Mouse (Mus musculus) lung, embryonic 14.5 days (tissue): ENCODE measurements around the gene Slc25a13. TPM values are rescaled to one million over a fixed set of nuclear protein-coding genes. Genes with fewer than 3 reads are reported as not detected.

Experiments
- ATAC-seq: fragments of 200-750 bp; cut with Nextera tagmentation; 2 replicates; pipeline ENCODE4 v1.8.0; 2017; ENCODE audit warnings: mild to moderate bottlenecking, moderate TSS enrichment, moderate library complexity; ENCODE audit not compliant: insufficient read depth
- DNase-seq: peaks from one replicate; pipeline ENCODE4 v3.0.0-alpha.2; 2015
- H3K27ac ChIP-seq: fragments of 300-500 bp; sonication (generic); 2 replicates; pipeline ENCODE4 v1.5.1; 2014; ENCODE audit warnings: low read depth, mild to moderate bottlenecking, moderate library complexity
- H3K27me3 ChIP-seq: fragments of 300-500 bp; sonication (generic); 2 replicates; pipeline ENCODE4 v1.6.1; 2014; ENCODE audit warnings: low read length, control low read depth; ENCODE audit not compliant: insufficient read depth
- H3K36me3 ChIP-seq: fragments of 300-500 bp; sonication (generic); 2 replicates; pipeline ENCODE4 v1.6.1; 2014; ENCODE audit warnings: control low read depth; ENCODE audit not compliant: insufficient read depth
- H3K4me1 ChIP-seq: fragments of 300-500 bp; sonication (generic); 2 replicates; pipeline ENCODE4 v1.6.1; 2014; ENCODE audit warnings: antibody characterized with exemption, control low read depth; ENCODE audit not compliant: insufficient read depth
- H3K4me2 ChIP-seq: fragments of 300-500 bp; sonication (generic); 2 replicates; pipeline ENCODE4 v1.6.1; 2014; ENCODE audit warnings: mild to moderate bottlenecking
- H3K4me3 ChIP-seq: fragments of 300-500 bp; sonication (generic); 2 replicates; pipeline ENCODE4 v1.5.1; 2014; ENCODE audit warnings: low read depth, low read length
- H3K9ac ChIP-seq: fragments of 300-500 bp; sonication (generic); 2 replicates; pipeline ENCODE4 v1.6.1; 2014
- H3K9me3 ChIP-seq: fragments of 300-500 bp; sonication (generic); 2 replicates; pipeline ENCODE4 v1.6.1; 2016; ENCODE audit warnings: low read depth, low read length, control low read depth
- CTCF ChIP-seq: IDR thresholded peaks from 2 replicates; pipeline ENCODE4 v1.5.1; 2016; ENCODE audit warnings: antibody characterized with exemption, low read depth
- WGBS: fragments of 180-500 bp; shearing (Covaris S2); extraction: QIAGEN DNeasy Blood & Tissue Kit; methylation state at CpG from one replicate; pipeline ENCODE4 v1.1.7; 2014; 5-methylcytosine and 5-hydroxymethylcytosine counted together
- polyA plus RNA-seq: library from polyadenylated mRNA; unstranded; fragments of >200 nt; fragmentation: Nextera tagmentation; extraction: Ambion mirVana; gene quantifications from 2 replicates; pipeline ENCODE4 v1.2.1, GENCODE M21; 2014

Slc25a13 gene
- polyA plus RNA-seq, 1 experiment from 2014 or later = 33.6 TPM

- DNase-seq = no peak
- no peak for ATAC-seq
- H3K9me3 ChIP-seq = no peaks in the 10 kb centered on the region
- H3K4me3 ChIP-seq = no peak overlapping the region
- TF ChIP-seq CTCF = no peak
- WGBS = 84% methylated on average over 13 of the region's 13 CpGs
- no peaks in the 10 kb centered on the region for H3K27me3 ChIP-seq
- H3K36me3 ChIP-seq = no peaks in the 10 kb centered on the region
- no peak overlapping the region for H3K27ac ChIP-seq
- no peaks in the 10 kb centered on the region; the same call in 1 of the 2 replicates for H3K4me1 ChIP-seq
- H3K4me2 ChIP-seq = no peak overlapping the region
- no peak overlapping the region for H3K9ac ChIP-seq
Observed at GRCm38 (mm10) chr6:6193906-6194305, 23.1 kb downstream of the Slc25a13 start.

DNA sequence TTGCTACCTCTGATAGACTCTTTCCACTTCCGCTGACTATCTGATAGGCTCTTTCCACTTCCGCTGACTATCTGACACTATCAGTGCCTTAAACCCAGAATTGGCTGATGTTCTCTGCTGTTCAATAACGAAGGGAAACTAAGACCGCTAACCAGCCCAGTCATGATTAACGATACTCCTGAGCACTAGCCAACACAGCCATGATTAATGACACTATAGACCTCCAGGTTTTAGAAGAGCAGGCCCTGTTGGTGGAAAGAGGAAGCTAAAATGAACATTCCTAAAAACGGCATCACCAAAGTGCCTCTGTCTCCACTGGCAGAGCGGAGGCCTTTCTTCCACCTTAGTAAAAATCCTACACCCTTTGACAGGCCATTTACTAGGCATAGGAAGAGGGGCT lies 24.6 kb downstream of the Slc25a13 start:
- ATAC-seq (no peak), DNase-seq (no peak)
- no peaks in the 10 kb centered on the region for H3K9me3 ChIP-seq
- H3K4me1 ChIP-seq = no peaks in the 10 kb centered on the region; the same call in 1 of the 2 replicates
- H3K4me3 ChIP-seq = no peak overlapping the region
- WGBS = 66% methylated on average over 7 of the region's 7 CpGs
- no peaks in the 10 kb centered on the region for H3K36me3 ChIP-seq
- H3K4me2 ChIP-seq = no peak overlapping the region
- H3K9ac ChIP-seq = no peak overlapping the region
- H3K27ac ChIP-seq = no peak overlapping the region
- H3K27me3 ChIP-seq = no peaks in the 10 kb centered on the region
- no peak for TF ChIP-seq CTCF

GRCm38 (mm10) chr6:6191596-6192337 lies 25.2 kb downstream of the Slc25a13 start:
- no peaks in the 10 kb centered on the region for H3K36me3 ChIP-seq
- no peaks in the 10 kb centered on the region for H3K9me3 ChIP-seq
- H3K27ac ChIP-seq = no peak overlapping the region
- no peak overlapping the region for H3K4me3 ChIP-seq
- TF ChIP-seq CTCF = no peak
- WGBS = 81% methylated on average over 8 of the region's 8 CpGs
- H3K9ac ChIP-seq = no peak overlapping the region
- ATAC-seq = no peak
- no peak overlapping the region for H3K4me2 ChIP-seq
- no peaks in the 10 kb centered on the region; the same call in 1 of the 2 replicates for H3K4me1 ChIP-seq
- no peak for DNase-seq
- H3K27me3 ChIP-seq = no peaks in the 10 kb centered on the region

DNA sequence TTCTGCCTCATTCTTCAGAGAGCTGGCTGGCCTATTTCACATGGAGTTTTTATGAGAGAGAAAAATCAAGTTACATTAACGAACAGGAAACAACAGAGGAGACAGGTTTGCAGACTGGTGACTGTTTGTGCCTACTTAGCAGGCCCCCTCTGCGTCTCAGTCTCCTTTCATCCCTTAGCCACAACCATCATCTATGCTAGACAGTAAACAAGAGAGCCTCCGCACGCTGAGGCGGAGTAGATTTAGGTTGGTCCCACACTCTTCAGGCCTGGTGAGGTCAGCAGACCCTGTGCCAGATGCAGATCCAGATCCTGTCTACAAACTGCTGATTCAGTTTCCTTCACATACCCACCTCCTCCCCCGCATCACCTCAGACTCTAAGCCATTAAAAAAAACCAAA lies 28.0 kb downstream of the Slc25a13 start:
- no peak overlapping the region for H3K4me2 ChIP-seq
- no peak overlapping the region for H3K4me3 ChIP-seq
- no peaks in the 10 kb centered on the region for H3K9me3 ChIP-seq
- WGBS = 73% methylated on average over 6 of the region's 6 CpGs
- H3K36me3 ChIP-seq = no peaks in the 10 kb centered on the region
- H3K4me1 ChIP-seq = peaks cover 7% of the 10 kb centered on the region; the same call in 1 of the 2 replicates
- no peak for DNase-seq
- no peak for ATAC-seq
- H3K27me3 ChIP-seq = no peaks in the 10 kb centered on the region
- no peak for TF ChIP-seq CTCF
- H3K9ac ChIP-seq = no peak overlapping the region
- H3K27ac ChIP-seq = no peak overlapping the region

GRCm38 (mm10) chr6:6186468-6186867 lies 30.5 kb downstream of the Slc25a13 start:
- DNase-seq (no peak), ATAC-seq (no peak)
- TF ChIP-seq CTCF = no peak
- Histone ChIP-seq H3K36me3 (no peaks in the 10 kb centered on the region), H3K9ac (no peak overlapping the region), H3K9me3 (no peaks in the 10 kb centered on the region), H3K27ac (no peak overlapping the region), H3K4me3 (no peak overlapping the region), H3K27me3 (no peaks in the 10 kb centered on the region), H3K4me1 (0 out of 2 replicates have a peak, but pooled peaks cover 7% of the 10 kb centered on the region), H3K4me2 (no peak overlapping the region)
- 72% methylated on average over 4 of the region's 4 CpGs for WGBS

- no peaks in the 10 kb centered on the region for H3K9me3 ChIP-seq
- no peak for TF ChIP-seq CTCF
- no peak for DNase-seq
- 42% methylated on average over 3 of the region's 3 CpGs for WGBS
- no peak for ATAC-seq
- H3K4me1 ChIP-seq = 0 out of 2 replicates have a peak, but pooled peaks cover 7% of the 10 kb centered on the region
- no peak overlapping the region for H3K4me2 ChIP-seq
- H3K9ac ChIP-seq = no peak overlapping the region
- H3K36me3 ChIP-seq = no peaks in the 10 kb centered on the region
- no peaks in the 10 kb centered on the region for H3K27me3 ChIP-seq
- no peak overlapping the region for H3K4me3 ChIP-seq
- no peak overlapping the region for H3K27ac ChIP-seq
Observed at GRCm38 (mm10) chr6:6185735-6186068, 31.3 kb downstream of the Slc25a13 start.

- Histone ChIP-seq H3K9me3 (no peaks in the 10 kb centered on the region), H3K4me2 (no peak overlapping the region), H3K4me3 (no peak overlapping the region), H3K27ac (no peak overlapping the region), H3K4me1 (0 out of 2 replicates have a peak, but pooled peaks cover 7% of the 10 kb centered on the region), H3K27me3 (no peaks in the 10 kb centered on the region), H3K36me3 (no peaks in the 10 kb centered on the region), H3K9ac (no peak overlapping the region)
- no peak for DNase-seq
- WGBS = 34% methylated on average over 7 of the region's 7 CpGs
- no peak for TF ChIP-seq CTCF
- peak; percentile 22; the same call in 1 of the 2 replicates for ATAC-seq
Observed at GRCm38 (mm10) chr6:6184921-6185734, 31.8 kb downstream of the Slc25a13 start.
